Mouse (Mus musculus): Measurements from ENCODE around the gene Gm4450. TPM values are rescaled to one million over a fixed set of nuclear protein-coding genes. Genes with fewer than 3 reads are reported as not detected.

Gm4450 gene
- polyA plus RNA-seq, 1 experiment = not detected

Other genes starting within 250 kb of the Gm4450 start
- not detected in 2 replicates for gene Reg4, start 235.0 kb downstream of the Gm4450 start, polyA plus RNA-seq (2012)
- 0.03 and 0.08 TPM in 2 replicates for gene Hmgcs2, start 176.7 kb downstream of the Gm4450 start, polyA plus RNA-seq (2012)
- gene Phgdh, start 117.1 kb downstream of the Gm4450 start, polyA plus RNA-seq (2012) = 3.6 and 3.9 TPM in 2 replicates
- not detected in 2 replicates for gene Zfp697, start 74.7 kb downstream of the Gm4450 start, polyA plus RNA-seq (2012)
- not detected in 2 replicates for gene Hsd3b4, start 53.4 kb upstream of the Gm4450 start, polyA plus RNA-seq (2012)
- gene Gm10681, start 131.7 kb upstream of the Gm4450 start, polyA plus RNA-seq (2012) = not detected in 2 replicates
- not detected in 2 replicates for gene Hsd3b5, start 173.1 kb upstream of the Gm4450 start, polyA plus RNA-seq (2012)

All from erythroblast, embryonic 14.5 days (primary cell).